Mouse (Mus musculus) lung, postnatal 14 days (tissue): Measurements from ENCODE around the gene Thada.

ENCODE experiments used
- DNase-seq: peaks from one replicate; pipeline ENCODE4 v3.0.0; 2021

Gene Thada

DNA sequence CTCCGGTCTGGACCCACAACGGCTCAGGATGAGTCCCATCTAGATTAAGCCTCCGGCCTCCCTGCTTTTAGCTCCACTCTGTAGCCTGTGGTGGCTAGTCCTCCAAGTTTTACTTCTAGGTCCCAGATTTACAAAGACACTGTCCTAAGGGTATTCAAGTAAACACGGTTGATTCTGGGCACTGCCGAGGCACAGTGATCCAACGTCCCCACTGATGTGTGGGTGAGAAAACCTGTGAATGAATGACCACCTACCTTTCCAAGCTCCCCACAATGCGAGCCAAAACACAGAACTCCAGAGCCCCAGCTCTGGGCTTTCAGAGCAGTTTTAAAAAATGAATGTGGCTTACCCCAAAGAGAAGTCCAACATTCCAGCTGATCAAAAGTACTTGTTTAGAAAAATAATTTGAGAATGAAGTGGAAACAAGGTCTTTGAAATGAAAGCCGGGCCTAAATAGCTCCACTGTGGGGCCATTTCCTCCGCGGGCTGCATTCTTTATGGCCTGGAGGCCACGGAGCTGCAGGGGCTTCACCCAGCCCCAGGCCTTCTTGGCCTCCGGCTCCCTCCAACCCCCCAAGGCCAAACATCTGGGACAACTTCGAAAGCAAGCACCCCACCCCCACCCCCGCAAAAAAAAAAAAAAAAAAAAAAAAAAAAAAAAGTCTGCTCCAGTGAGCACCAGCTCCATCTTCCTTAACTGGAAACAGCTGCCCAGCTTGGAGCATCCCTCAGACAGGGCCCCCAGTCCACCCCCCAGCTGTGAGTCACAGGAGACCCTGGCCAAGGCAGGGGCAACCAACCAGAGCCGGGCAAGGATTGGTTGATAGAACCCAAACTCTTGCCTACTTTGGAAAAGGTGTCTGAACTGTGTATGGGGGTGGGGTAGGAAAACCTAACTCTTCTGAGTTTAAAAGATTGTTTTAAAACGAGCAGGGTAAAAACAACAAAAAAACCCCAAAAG, 283.4 kb downstream of the Thada start:
- DNase-seq, result peak; percentile 30

DNA sequence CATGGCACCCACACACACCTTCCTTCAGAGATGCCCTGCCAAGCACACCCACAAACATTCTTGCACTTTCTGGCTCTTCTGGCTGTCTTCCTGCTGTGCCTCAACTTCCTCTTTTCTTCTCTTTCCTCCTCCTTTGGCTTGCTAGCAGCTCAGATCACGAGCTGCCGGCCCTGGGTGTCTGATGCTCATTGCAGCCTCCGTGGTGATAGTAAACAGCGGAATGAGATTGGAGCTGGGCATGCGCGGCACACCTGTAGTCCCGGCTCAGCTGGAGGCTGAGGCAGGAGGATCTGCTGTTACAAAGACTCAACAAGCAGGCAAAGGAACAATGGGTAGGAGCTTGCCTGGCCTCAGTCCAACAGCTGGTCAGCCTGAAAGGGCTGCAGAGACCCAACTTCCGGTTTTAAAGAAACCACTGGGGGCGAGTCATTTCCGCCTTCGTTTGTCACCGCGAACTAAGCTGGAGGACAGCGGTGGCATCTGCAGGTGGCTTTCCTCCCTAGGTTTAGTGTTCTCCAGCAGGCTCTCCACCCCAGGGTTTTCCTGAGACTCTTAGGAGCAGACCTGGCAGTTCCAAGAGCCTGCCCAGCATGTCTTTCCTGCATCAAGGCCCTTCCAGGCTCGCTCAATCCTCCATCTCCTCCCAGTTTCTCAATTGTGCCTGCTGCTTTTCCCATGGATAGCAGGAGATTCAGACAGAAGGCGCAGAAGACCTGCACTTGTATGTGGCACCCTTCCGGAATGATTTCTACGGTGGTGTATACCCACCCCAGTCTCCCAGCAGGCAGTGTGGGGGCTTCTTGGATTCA, 284.3 kb downstream of the Thada start:
- peak; percentile 74 for DNase-seq

DNA sequence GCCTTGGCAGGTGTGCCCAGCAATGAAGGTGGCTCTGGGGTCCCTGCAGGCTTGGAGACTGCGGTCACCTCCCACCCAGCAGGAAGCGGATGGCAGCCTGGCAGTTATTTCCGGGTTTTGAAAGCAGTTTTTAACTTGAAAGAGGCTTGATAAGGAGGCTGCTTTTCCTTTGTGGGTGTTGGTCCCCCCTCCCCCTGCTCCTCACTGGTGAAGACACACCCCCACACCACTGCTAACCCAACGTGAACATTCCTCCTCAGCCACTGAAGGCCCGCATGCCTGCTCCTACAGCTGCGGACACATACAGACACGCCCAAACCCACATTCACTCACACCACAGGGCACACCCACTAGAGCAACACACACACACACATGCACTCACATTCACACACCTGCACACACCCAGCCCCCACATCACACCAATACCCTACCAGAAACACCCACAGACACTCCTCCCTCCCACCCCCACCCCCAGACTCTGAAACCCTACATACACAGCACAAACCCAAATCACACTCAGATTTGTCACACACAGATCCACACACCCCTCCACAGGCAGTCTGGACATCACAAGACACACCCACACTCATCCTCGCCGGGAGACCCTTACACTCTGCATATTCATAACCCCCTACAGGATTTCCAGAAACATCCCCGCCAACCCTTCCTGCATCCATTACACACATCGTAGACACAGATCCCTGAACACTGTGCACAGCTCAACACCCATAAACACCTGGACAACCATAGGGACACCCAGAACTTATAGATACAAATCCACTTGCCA, 285.1 kb downstream of the Thada start:
- DNase-seq, result peak; percentile 64

DNA sequence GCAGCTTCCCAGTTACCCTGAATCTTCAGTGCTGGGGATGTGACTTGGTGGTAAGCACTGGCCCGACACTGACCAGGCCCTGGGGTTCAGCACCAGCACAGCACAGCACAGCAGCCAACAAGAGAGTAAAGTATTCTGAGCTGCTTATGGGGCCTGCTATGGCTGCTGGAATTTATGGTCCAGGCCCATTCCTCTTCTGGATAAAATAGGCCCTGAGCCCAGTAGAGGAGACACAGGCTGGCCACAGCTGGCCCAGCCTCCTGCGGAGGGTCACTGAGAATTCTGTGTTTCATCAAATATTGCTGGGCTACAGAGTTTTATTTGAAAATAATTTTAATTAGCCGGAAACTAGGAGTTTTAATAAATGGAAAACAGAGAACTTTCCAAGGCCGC, 286.0 kb downstream of the Thada start:
- no peak for DNase-seq

DNA sequence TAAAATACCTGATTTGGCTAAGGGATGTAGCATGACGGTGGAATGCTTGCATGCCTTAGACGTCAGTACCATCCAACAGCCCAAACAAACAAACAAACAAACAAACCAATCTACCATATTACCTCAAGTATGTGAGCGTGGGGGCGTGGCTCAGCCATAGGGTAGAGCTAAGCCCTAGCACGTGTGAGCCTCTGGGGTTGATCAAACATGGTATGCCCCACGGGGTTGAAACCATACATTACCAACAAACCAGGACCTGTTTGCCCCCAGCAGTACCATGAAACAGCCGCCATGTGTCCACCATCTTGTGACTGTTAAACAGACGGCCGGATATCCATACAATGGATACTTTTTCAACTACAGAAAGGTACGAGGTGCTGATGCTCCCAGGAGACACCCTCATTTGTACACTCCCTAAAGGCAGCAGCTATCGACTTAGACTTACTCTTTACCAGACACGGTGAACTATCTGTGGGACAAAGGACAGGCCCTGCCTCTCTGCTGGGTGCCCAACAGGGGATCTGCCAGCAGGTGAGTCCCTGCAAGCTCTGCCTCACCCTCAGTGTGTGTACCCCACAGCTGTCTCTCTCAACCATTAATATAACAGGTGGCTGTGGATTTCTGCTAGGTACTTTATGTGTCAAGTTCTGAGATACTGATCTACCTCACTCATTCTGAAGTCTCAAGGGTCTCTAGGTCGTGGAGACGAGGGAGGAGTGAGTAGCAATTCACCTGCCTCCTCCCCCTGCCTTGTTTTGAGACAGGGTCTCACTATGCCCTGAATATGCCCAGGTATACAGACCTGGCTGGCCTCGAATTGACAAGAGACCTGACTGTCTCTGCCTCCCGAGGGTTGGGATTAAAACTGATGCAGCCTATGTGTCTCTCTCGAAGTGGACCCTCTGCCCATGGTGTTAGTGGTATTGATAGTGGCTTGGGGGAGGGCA, 286.7 kb downstream of the Thada start:
- no peak for DNase-seq

DNA sequence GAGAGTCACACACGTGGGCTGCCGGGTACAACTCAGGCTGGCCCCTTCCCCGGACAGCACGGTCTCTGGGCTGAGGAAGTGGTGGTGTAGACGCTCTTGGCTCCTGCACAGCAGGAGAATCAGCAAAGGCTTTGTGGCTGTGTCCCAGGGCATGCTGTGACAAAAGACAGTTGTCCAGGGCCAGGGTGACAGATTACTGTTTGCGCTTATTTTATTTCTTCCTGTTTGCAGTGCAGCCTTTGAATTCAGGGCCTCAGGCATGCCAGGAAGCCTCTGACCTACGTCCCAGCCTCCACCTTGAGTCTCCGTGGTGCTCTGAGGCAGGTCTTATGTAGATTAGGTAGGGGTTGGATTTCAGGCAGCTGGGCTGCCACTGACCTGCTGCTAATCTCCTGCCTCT, 288.5 kb downstream of the Thada start:
- DNase-seq, result no peak

DNA sequence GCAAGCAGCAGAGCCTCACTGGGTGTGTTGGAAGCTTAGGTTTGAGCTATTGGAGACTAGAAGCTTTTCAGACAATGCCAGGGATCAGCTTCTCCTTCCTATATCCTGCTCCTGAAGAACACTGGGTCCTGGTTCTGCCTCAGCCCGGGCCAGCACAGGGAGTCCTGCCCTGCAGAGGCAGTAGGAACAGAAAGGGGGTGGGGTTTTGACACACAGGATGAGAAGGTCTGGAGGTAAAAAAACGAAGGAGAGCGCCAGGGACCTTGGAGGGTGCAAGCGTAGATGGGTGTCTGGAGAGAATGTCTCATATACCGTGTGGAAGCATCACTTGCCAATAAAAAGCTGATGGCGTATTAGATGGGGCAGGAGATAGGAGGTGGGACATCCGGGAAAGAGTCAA, 289.6 kb downstream of the Thada start:
- no peak for DNase-seq

DNA sequence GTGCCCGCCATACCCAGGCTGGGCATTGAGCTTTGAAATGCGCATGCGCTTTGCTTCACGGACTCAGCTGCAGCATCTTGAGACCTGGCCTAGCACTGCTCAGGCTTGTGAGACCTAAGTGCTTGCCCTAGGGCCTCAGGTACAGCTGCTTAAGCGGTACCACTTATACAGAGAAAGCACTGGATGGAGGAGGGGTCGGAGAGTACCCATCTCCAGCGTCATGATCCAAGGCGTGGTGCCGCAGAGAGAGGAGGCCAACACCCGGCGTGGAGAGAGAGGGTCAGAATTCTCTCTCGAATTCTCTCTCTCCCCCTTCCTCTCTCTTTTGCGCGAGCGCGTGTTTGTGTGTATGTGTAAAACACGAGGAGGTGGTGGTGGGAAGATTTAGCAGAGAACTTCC, 290.8 kb downstream of the Thada start:
- no peak for DNase-seq

DNA sequence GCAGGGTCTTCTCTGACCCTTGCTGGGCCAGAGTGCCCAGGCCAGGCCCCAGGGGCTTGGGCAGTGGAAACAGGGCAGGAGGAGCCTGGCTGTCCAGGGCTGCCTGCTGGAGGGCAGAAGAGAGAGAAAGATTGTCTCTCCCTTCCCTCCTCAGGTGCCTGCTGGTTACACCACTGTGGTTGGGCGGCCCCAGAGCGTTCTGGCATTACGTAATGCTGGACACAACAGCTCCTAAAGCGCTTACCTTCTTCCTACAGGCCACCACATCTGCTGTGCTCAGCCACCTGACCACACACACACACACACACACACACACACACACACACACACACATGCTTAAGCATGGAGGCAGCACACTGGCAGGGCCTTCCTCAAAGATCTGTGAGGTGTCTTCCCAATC, 298.6 kb downstream of the Thada start:
- no peak for DNase-seq

DNA sequence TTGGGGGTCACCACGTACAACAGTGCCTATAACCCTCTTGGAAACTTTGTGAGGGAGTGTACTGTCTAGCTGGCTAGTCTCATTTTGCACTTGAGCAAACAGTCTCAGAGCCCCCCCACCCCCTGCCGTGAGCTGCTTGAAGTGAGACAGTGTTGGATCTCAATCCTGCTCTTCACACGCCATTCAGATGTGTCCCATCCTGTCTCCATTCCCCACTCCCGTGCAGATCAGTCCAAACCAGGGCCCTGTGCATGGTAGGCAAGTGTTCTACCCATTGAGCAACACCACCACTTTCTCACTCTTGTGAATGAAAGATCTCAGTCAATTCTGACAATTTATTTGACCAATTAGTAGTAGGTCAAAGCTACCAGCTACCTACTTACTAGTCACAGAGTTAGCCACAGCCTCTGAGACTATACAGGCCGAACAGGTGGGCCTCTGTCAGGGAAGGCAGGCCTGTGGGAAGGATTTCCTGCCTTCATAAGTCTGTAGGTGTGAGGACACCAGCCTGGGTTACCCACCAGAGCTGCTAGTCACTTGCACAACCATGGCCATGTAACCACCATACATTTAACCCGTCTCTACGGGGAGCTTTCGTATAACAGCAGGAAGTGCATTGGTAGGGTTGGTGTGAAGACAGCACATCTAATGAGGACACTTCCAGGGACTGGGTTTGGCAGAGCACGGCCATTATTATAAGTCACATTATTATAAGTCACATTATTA, 299.7 kb downstream of the Thada start:
- DNase-seq, result no peak

DNA sequence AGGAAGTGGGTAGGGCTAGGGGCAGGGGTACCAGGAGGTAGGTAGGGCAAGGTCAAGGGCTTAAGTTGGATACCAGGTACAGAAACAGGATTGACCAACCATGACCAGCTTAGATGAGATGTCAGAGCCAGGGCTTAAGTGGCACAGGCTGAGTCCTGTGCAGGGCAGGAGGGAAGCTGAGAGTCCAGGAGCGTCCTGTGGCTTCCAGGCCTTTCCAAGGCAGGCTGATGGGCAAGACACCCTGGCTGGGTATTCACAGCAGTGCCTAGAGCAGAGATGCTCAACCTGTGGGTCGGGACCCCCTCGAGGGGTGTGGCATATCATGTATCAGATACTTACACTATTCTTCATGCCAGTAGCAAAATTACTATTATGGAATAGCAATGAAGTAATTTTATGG, 300.3 kb downstream of the Thada start:
- DNase-seq, result no peak

DNA sequence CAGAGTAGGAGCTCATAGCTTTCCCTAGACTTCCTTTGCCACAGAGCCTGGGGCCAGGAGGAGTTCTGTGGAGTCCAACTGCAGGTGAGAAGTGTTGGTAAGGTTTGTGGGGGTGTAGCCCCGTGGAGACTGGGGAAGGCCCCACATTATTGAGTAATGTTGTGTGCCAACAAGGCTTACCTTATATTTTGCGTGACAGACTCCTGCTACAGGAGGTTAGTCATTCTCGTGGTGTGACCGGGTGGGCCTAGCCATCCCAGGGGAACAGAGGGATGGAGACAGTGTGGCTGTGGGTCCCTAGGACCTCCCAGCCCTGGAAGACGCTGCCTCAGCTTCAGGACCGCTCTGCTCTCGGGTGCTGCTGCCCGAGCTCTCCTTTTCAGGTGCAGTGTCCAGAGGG, 301.9 kb downstream of the Thada start:
- DNase-seq, result no peak

DNA sequence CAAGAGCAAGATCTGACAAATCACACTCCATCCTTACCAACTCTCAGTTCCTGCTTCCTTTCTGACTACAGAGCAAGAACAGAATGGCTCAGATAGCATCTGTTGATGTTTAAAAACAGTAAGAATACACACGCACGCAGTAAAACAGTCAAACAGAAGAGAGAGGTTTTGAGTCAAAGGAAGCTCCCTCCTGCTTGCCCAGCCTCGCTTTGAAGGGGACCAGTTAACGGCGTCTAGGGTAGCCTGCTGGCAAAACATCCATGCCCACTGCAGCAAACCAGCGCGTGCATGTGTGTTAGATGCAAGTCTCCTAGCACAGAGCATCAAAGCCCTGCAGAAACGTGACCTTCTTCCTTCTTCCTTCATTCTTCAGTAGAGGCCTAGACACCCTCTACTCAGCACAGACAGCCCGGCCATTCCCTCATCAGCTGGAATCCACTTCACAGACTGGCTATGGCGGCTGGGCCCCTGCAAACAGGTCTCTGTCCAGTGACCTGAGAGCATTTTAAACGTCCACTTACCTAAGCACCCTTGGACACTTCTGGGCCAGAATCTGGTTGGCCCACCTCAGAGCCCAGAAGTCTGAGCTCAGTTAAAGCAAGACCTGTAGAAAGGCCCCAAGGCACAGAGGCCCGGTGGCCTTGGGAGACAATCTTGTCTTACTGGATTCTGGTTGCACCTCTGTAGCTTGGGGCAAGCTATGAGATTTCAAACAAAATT, 302.8 kb downstream of the Thada start:
- no peak for DNase-seq

DNA sequence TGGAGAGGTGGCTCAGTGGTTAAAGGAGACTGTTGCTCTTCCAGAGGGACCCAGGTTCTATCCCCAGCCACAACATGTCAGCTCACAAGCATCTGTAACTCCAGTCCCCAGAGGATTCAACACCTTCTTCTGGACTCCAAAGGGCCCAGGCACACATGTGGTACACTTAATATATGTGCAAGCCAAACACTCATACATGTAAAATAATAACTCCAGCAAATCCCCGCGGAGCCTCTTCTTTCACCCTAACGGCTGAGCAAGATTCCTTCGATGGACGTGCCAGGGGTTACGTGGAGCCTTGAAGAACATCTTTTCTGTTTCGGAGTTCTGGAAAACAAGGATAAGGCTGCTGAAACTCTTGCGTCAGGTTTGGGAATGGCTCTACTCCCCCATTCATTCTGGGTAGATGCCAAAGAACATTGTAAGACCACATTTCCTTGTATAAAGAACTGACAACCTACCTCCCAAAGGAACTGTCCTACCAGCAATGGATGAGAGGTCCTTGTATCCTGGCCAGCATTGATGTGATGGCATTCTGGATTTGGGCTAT, 303.7 kb downstream of the Thada start:
- no peak for DNase-seq

DNA sequence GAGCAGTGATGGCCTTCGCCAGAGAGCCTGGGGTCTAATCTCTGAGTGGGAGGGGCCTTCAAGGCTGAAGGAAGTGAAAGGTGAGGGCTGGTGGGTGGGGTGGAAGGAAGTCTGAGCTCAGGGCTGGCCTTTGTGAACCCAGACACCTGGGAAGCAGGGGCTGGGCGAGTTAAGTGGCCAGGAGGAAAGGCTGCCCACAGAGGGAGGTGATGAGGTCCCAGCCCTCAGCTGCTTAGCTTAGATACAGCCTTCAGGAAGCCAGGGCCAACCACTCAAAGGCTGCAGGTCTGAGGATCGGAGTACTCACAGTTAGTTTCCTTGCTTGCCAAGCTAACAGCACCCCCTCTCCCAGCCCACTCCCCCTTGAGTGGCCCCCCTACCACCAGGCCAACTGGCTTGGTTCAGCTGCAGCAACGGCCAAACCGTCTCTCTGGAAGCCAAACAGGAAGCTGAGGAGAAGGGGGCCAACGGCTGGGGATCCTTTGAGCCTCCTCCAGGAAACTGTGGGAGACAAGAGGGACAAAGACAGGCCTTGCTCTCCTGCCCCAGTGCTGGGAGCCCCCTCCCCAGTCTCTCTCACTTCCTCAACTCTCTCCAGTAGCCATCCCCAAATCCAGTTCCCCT, 304.7 kb downstream of the Thada start:
- DNase-seq, result no peak

DNA sequence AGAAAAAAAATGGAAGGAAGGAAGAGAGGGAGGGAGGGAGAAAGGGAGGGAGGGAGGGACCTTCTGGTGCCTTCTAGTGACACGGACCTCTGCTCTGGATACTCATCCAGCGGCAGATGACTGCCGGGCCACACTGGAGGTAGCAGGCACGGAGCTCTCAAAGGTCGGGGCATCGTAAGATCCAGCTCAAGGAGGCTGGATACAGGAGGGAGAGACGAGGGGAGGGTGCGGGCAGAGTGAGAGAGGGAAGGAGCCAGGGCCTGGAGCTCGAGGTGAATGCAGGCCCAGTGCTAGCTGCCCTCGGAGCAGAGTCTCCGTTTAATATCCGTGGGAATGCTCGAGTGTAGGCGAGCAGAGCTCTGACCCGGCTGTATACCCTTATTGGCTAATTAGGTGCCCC, 307.1 kb downstream of the Thada start:
- DNase-seq, result no peak

DNA sequence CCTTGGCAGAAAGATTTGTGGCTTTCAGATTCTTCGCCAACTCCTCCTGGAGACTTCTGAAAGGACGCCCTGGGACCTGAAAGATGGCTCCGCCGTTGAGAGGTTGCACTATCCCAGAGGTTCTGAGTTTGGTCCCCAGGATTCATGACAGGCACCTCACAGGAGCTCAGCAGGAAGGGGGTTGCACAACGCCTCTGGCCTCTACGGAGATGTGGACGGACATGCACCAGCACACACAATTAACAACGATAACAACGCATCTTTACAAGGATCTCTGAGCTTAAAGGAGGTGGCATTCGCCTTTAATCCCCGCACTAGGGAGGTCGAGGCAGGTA, 307.6 kb downstream of the Thada start:
- DNase-seq, result no peak

DNA sequence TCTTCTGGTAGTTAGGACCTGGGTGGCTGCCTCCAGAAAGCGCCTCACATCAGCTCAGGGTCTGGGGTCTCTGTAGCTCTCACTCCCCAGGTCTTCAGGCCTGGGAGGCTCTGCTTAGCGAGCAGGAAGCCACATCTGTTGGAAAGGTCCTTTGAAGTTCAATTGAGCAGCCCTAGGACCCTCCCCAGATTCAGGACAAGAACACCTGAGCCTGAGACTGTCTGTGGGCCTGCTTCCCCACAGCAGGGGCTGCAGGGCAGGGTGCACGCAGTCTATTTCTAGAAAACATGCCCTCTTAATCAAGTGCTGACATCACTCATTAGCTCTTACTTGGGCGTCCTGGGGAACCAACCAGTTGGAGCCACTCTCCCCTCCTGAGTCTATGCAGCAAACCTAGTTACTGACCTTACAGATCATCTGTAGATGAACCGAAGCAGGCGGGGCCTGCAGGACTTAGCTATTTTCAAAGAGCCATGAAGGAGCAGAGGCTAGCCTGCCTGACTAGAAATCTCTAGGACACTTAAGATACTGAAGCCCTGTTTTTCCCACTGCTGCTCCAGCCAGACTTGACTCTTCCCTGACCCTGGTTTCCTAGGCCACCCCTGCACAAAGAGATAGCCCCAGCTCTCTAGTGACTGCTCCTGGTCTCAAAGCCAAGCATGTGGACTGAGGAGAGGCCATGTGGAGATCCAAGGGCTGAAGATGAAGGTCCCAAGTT, 308.1 kb downstream of the Thada start:
- DNase-seq, result no peak
